Mouse (Mus musculus) left cerebral cortex, postnatal 4 days (tissue): ENCODE data around the gene Rpl7a. TPM values are rescaled to one million over a fixed set of nuclear protein-coding genes. Genes with fewer than 3 reads are reported as not detected.

Source experiments
- DNase-seq: peaks from one replicate; pipeline ENCODE4 v3.0.0-alpha.2; 2022
- intact Hi-C: fragments of 180-260 bp; cut with DNase I; formaldehyde crosslinking; loops from one replicate; pipeline ENCODE4 v1.15.1; 2025
- total RNA-seq, 2 experiments: library from RNA; stranded (reverse); gene quantifications; 2 replicates each; pipeline ENCODE4 v1.2.3; 2021

Gene Rpl7a
- total RNA-seq, 2 experiments from 2014 or later: 422 to 425 TPM

- intact Hi-C loops: no loop called here
- no peak for DNase-seq
Measured at GRCm38 (mm10) chr2:26913416-26914147, 3.0 kb downstream of the Rpl7a start.

- intact Hi-C loops: no loop called here
- no peak for DNase-seq
Measured at GRCm38 (mm10) chr2:26914148-26914941, 3.8 kb downstream of the Rpl7a start.

- peak; percentile 82 for DNase-seq
- intact Hi-C loops: no loop called here
Measured at GRCm38 (mm10) chr2:26915927-26916728, 5.6 kb downstream of the Rpl7a start, which contains the start of the genes Surf2 and Surf1. Gene Surf2, plus strand, starts transcription at chr2:26916367. Gene Surf1, minus strand, starts transcription at chr2:26916530.

GRCm38 (mm10) chr2:26916738-26917137 is 6.2 kb downstream of the Rpl7a start:
- no peak for DNase-seq
- intact Hi-C loops: no loop called here

GRCm38 (mm10) chr2:26919684-26920083 is 9.1 kb downstream of the Rpl7a start:
- intact Hi-C loops: no loop called here
- no peak for DNase-seq

- intact Hi-C loops: no loop called here
- no peak for DNase-seq
Measured at GRCm38 (mm10) chr2:26920190-26920855, 9.8 kb downstream of the Rpl7a start.

GRCm38 (mm10) chr2:26921784-26922183 is 11.2 kb downstream of the Rpl7a start:
- intact Hi-C loops: no loop called here
- DNase-seq: no peak

GRCm38 (mm10) chr2:26927745-26928476 is 17.3 kb downstream of the Rpl7a start:
- no peak for DNase-seq
- intact Hi-C loops: no loop called here

GRCm38 (mm10) chr2:26930390-26930789 is 19.8 kb downstream of the Rpl7a start:
- intact Hi-C loops: loop anchor here (5.0 to 10.0 kb wide), 2 partner anchors 104 to 307 kb away; no protein-coding TSS in a partner anchor
- peak; percentile 60 for DNase-seq

GRCm38 (mm10) chr2:26932473-26933303 is 22.1 kb downstream of the Rpl7a start:
- DNase-seq: peak; percentile 37
- intact Hi-C loops: loop anchor here (5.0 to 10.0 kb wide), 2 partner anchors 102 to 305 kb away; no protein-coding TSS in a partner anchor

- DNase-seq: peak; percentile 93
- intact Hi-C loops: loop anchor here (5.0 to 10.0 kb wide), 2 partner anchors 101 to 304 kb away; no protein-coding TSS in a partner anchor
Measured at GRCm38 (mm10) chr2:26933304-26934055, 22.9 kb downstream of the Rpl7a start, which contains the start of the genes Surf4 and Stkld1. Gene Surf4, minus strand, starts transcription at chr2:26933928. Gene Stkld1, plus strand, starts transcription at chr2:26934047.

GRCm38 (mm10) chr2:26935286-26935685 is 24.7 kb downstream of the Rpl7a start:
- intact Hi-C loops: loop anchor here (10.0 kb wide), 1 partner anchor 100 kb away; no protein-coding TSS in a partner anchor
- no peak for DNase-seq

GRCm38 (mm10) chr2:26936425-26936824 is 25.9 kb downstream of the Rpl7a start:
- no peak for DNase-seq
- intact Hi-C loops: loop anchor here (10.0 kb wide), 1 partner anchor 98 kb away; no protein-coding TSS in a partner anchor

- intact Hi-C loops: no loop called here
- DNase-seq: no peak
Measured at GRCm38 (mm10) chr2:26941539-26941938, 31.0 kb downstream of the Rpl7a start.

- intact Hi-C loops: no loop called here
- DNase-seq: no peak
Measured at GRCm38 (mm10) chr2:26943253-26943652, 32.7 kb downstream of the Rpl7a start.

- no peak for DNase-seq
- intact Hi-C loops: no loop called here
Measured at GRCm38 (mm10) chr2:26950411-26950810, 39.8 kb downstream of the Rpl7a start.

GRCm38 (mm10) chr2:26951346-26951905 is 40.9 kb downstream of the Rpl7a start:
- intact Hi-C loops: no loop called here
- no peak for DNase-seq
